Mouse (Mus musculus): ENCODE measurements around the gene 0610040J01Rik. TPM values are rescaled to one million over a fixed set of nuclear protein-coding genes. Genes with fewer than 3 reads are reported as not detected.

0610040J01Rik gene
- polyA plus RNA-seq, 1 experiment from 2014 or later, result 1.0 TPM

- Histone ChIP-seq H3K27me3 (ENCODE audit: control insufficient read depth, insufficient read depth, low read length) (no peaks in the 10 kb centered on the region), H3K9ac (ENCODE audit: low read depth, low read length) (no peak overlapping the region), H3K4me3 (ENCODE audit: low read depth, low read length) (no peak overlapping the region), H3K36me3 (ENCODE audit: control insufficient read depth, insufficient read depth, low read length) (no peaks in the 10 kb centered on the region), H3K9me3 (replicated peaks; ENCODE audit: control insufficient read depth, low read length) (no peaks in the 10 kb centered on the region), H3K4me1 (ENCODE audit: control insufficient read depth, insufficient read depth, low read length) (no peaks in the 10 kb centered on the region), H3K27ac (ENCODE audit: low read depth, low read length) (no peak overlapping the region), H3K4me2 (no peak overlapping the region)
- WGBS (ENCODE audit: insufficient replicate concordance), result 84% methylated on average over 3 of the region's 3 CpGs
- no peak for ATAC-seq (replicated peaks; ENCODE audit: insufficient number of reproducible peaks, low FRiP score, low TSS enrichment)
These were observed 85.6 kb downstream of the 0610040J01Rik start for GRCm38 (mm10) chr5:63897820-63898110.

- 75% methylated on average over 3 of the region's 3 CpGs for WGBS (ENCODE audit: insufficient replicate concordance)
- Histone ChIP-seq H3K36me3 (ENCODE audit: control insufficient read depth, insufficient read depth, low read length) (no peaks in the 10 kb centered on the region), H3K27me3 (ENCODE audit: control insufficient read depth, insufficient read depth, low read length) (peaks cover 9% of the 10 kb centered on the region), H3K4me2 (no peak overlapping the region), H3K9ac (ENCODE audit: low read depth, low read length) (no peak overlapping the region), H3K4me1 (ENCODE audit: control insufficient read depth, insufficient read depth, low read length) (no peaks in the 10 kb centered on the region), H3K9me3 (replicated peaks; ENCODE audit: control insufficient read depth, low read length) (no peaks in the 10 kb centered on the region), H3K4me3 (ENCODE audit: low read depth, low read length) (no peak overlapping the region), H3K27ac (ENCODE audit: low read depth, low read length) (no peak overlapping the region)
- no peak for ATAC-seq (replicated peaks; ENCODE audit: insufficient number of reproducible peaks, low FRiP score, low TSS enrichment)
These were observed 91.2 kb downstream of the 0610040J01Rik start for GRCm38 (mm10) chr5:63903329-63903728.

DNA sequence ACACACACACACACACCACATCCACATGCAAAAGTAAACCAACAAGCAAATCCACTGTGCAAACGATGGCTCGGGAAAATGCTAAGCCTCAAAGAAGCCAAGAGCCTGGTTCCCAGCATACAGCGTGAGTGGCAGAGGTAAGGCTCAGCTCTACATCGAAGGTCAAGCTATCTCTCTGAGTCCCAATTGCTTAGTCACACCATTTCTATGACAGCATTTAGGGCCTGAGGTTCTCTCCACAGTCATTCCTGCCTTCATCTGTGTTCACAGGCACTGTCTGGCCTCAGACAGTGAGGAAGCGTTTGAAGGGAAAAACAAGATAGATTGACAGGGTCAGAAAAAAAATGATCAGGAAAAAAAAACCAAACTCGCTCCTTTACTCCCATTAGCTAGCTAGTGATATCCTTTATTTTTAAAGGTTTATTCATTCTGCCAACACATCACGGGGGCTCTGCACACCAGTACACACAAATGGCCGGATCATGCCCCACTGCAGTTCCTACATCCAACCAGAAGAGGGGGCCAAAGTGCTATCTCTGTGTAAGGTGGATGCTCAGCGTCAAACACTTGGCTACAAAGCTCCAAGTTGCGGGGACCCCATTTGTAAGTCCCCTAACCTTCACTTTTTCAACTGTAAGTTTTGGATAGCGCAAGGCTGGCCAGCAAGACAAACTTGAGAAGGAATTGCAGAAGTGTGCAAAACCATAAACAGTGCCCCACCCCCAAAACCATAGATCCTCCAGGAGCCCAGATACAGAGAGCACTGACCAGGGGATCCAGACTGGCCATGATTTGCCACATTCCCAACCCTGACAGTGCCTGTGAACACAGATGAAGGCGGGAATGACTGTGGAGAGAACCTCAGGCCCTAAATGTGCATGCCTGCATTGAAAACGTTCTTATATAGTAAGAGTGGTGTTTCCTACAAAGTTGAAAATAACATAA lies 94.3 kb downstream of the 0610040J01Rik start:
- Histone ChIP-seq H3K9ac (ENCODE audit: low read depth, low read length) (no peak overlapping the region), H3K4me1 (ENCODE audit: control insufficient read depth, insufficient read depth, low read length) (no peaks in the 10 kb centered on the region), H3K36me3 (ENCODE audit: control insufficient read depth, insufficient read depth, low read length) (no peaks in the 10 kb centered on the region), H3K27ac (ENCODE audit: low read depth, low read length) (no peak overlapping the region), H3K27me3 (ENCODE audit: control insufficient read depth, insufficient read depth, low read length) (peaks cover 12% of the 10 kb centered on the region), H3K4me3 (ENCODE audit: low read depth, low read length) (no peak overlapping the region), H3K9me3 (replicated peaks; ENCODE audit: control insufficient read depth, low read length) (no peaks in the 10 kb centered on the region), H3K4me2 (no peak overlapping the region)
- 42% methylated on average over 13 of the region's 13 CpGs for WGBS (ENCODE audit: insufficient replicate concordance)
- ATAC-seq (replicated peaks; ENCODE audit: insufficient number of reproducible peaks, low FRiP score, low TSS enrichment), result 0 out of 2 replicates have a peak, but pooled peaks have one; percentile 31

GRCm38 (mm10) chr5:63907513-63907912 lies 95.3 kb downstream of the 0610040J01Rik start:
- Histone ChIP-seq H3K27me3 (ENCODE audit: control insufficient read depth, insufficient read depth, low read length) (peaks cover 12% of the 10 kb centered on the region), H3K9ac (ENCODE audit: low read depth, low read length) (no peak overlapping the region), H3K4me3 (ENCODE audit: low read depth, low read length) (no peak overlapping the region), H3K9me3 (replicated peaks; ENCODE audit: control insufficient read depth, low read length) (no peaks in the 10 kb centered on the region), H3K4me2 (no peak overlapping the region), H3K4me1 (ENCODE audit: control insufficient read depth, insufficient read depth, low read length) (no peaks in the 10 kb centered on the region), H3K27ac (ENCODE audit: low read depth, low read length) (no peak overlapping the region; the same call in 1 of the 2 replicates), H3K36me3 (ENCODE audit: control insufficient read depth, insufficient read depth, low read length) (no peaks in the 10 kb centered on the region)
- ATAC-seq (replicated peaks; ENCODE audit: insufficient number of reproducible peaks, low FRiP score, low TSS enrichment), result no peak
- WGBS (ENCODE audit: insufficient replicate concordance), result 62% methylated on average over 4 of the region's 4 CpGs

DNA sequence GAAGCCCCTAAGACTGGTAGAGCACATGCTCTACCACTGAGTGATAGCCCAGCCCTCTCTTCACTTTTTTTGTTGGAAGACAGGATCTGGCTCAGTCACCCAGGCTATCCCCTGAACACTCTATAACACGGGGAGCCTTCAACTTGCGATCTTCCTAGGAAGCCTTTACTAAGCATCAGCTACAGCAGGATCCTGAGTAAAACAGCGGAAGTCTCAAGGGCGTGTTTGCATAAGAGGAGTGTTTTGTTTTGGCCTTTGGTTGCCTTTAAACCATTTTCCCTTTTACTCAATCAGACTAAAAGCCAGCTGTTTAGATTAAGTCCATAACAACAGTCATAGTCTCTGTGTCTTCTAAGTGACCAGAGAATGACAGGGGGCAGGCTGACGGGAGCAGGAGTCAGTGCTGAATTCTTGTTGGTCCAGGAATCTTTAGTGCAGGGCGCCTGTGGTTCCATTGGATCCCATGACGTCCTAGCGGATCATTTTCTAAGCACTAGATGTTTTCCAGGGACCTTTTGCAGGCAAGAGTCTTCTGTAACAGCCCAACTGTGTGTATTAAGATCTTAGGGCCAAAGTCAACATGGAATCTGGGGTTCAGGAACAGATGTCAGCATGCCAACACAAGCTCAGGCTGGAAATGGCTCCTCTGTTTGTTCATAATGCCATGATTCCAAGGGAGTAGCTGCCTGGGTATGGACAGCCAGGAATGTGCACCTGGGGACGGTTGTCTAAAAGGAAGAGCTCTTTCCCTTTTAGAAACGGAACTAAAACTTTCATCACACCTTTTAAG lies 98.2 kb downstream of the 0610040J01Rik start:
- ATAC-seq (replicated peaks; ENCODE audit: insufficient number of reproducible peaks, low FRiP score, low TSS enrichment), result no peak
- H3K4me3 ChIP-seq (ENCODE audit: low read depth, low read length), result no peak overlapping the region
- no peaks in the 10 kb centered on the region for H3K4me1 ChIP-seq (ENCODE audit: control insufficient read depth, insufficient read depth, low read length)
- H3K9ac ChIP-seq (ENCODE audit: low read depth, low read length), result no peak overlapping the region
- no peaks in the 10 kb centered on the region for H3K9me3 ChIP-seq (replicated peaks; ENCODE audit: control insufficient read depth, low read length)
- H3K27me3 ChIP-seq (ENCODE audit: control insufficient read depth, insufficient read depth, low read length), result peaks cover 12% of the 10 kb centered on the region
- no peaks in the 10 kb centered on the region for H3K36me3 ChIP-seq (ENCODE audit: control insufficient read depth, insufficient read depth, low read length)
- WGBS (ENCODE audit: insufficient replicate concordance), result 76% methylated on average over 10 of the region's 10 CpGs
- no peak overlapping the region for H3K27ac ChIP-seq (ENCODE audit: low read depth, low read length)
- no peak overlapping the region for H3K4me2 ChIP-seq

GRCm38 (mm10) chr5:63914896-63915295 lies 102.7 kb downstream of the 0610040J01Rik start:
- H3K27ac ChIP-seq (ENCODE audit: low read depth, low read length), result no peak overlapping the region
- no peak overlapping the region for H3K4me2 ChIP-seq
- no peaks in the 10 kb centered on the region for H3K9me3 ChIP-seq (replicated peaks; ENCODE audit: control insufficient read depth, low read length)
- H3K4me3 ChIP-seq (ENCODE audit: low read depth, low read length), result no peak overlapping the region
- ATAC-seq (replicated peaks; ENCODE audit: insufficient number of reproducible peaks, low FRiP score, low TSS enrichment), result no peak
- H3K9ac ChIP-seq (ENCODE audit: low read depth, low read length), result no peak overlapping the region
- WGBS (ENCODE audit: insufficient replicate concordance), result 46% methylated on average over 1 of the region's 1 CpGs
- no peaks in the 10 kb centered on the region for H3K4me1 ChIP-seq (ENCODE audit: control insufficient read depth, insufficient read depth, low read length)
- H3K27me3 ChIP-seq (ENCODE audit: control insufficient read depth, insufficient read depth, low read length), result 0 out of 2 replicates have a peak, but pooled peaks cover 2% of the 10 kb centered on the region
- no peaks in the 10 kb centered on the region for H3K36me3 ChIP-seq (ENCODE audit: control insufficient read depth, insufficient read depth, low read length)

DNA sequence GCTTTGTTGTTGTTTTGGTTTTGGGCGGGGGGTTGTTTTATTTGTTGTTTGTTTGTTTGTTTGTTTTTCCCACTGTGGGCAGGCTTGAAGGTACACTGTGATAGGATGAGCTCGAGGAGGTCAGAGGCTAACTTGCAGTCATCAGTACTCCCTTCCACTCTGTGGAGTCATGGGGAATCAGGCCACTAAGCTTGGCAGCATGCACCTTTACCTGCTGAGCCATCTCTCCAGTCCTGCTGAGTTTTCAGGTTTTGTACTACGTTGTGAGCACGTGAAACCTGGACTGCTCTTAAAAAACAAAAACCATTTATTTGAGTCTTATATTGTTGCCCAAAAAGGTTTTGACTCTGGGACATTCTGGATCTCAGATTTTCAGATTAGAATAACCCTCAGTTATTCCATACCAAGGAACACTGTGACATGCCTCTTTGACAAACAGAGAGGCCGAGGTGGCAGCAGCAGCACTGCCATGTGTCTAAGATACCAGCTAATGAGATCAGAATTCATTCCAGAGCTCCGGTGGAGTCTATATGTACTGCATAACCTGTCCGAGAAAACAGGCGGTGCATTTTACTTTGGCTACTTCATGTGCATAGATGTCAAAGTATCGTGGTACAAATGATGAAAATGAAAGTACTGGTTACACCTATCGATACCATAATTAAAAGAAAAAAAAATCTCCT lies 104.4 kb downstream of the 0610040J01Rik start:
- Histone ChIP-seq H3K27me3 (ENCODE audit: control insufficient read depth, insufficient read depth, low read length) (no peaks in the 10 kb centered on the region), H3K9ac (ENCODE audit: low read depth, low read length) (no peak overlapping the region), H3K4me1 (ENCODE audit: control insufficient read depth, insufficient read depth, low read length) (no peaks in the 10 kb centered on the region), H3K4me2 (no peak overlapping the region), H3K36me3 (ENCODE audit: control insufficient read depth, insufficient read depth, low read length) (no peaks in the 10 kb centered on the region), H3K9me3 (replicated peaks; ENCODE audit: control insufficient read depth, low read length) (no peaks in the 10 kb centered on the region), H3K4me3 (ENCODE audit: low read depth, low read length) (no peak overlapping the region), H3K27ac (ENCODE audit: low read depth, low read length) (no peak overlapping the region)
- WGBS (ENCODE audit: insufficient replicate concordance), result 81% methylated on average over 10 of the region's 10 CpGs
- no peak for ATAC-seq (replicated peaks; ENCODE audit: insufficient number of reproducible peaks, low FRiP score, low TSS enrichment)

DNA sequence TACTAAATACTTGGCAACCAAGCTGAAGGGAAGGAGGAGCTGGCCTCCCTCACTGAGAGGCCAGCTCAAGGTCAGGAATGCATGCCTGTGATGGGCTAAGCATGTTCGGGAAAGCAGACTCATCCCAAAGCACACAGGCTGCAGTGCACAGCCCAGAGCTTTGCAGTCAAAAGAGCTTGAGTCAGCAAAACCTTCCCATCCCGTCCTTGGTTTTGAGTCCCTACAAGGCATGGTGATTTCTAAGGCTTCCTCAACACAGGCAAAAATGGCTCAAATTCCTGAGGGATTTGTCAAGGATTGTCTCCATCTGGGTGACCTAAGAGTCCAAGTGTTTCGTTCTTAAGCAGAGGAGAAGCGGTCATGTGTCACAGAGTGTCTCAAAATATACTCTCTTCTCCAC lies 106.0 kb downstream of the 0610040J01Rik start:
- 71% methylated on average over 4 of the region's 4 CpGs for WGBS (ENCODE audit: insufficient replicate concordance)
- H3K36me3 ChIP-seq (ENCODE audit: control insufficient read depth, insufficient read depth, low read length), result no peaks in the 10 kb centered on the region
- H3K27ac ChIP-seq (ENCODE audit: low read depth, low read length), result no peak overlapping the region
- H3K4me1 ChIP-seq (ENCODE audit: control insufficient read depth, insufficient read depth, low read length), result no peaks in the 10 kb centered on the region
- H3K4me2 ChIP-seq, result no peak overlapping the region
- H3K9ac ChIP-seq (ENCODE audit: low read depth, low read length), result no peak overlapping the region
- no peak overlapping the region for H3K4me3 ChIP-seq (ENCODE audit: low read depth, low read length)
- no peaks in the 10 kb centered on the region for H3K27me3 ChIP-seq (ENCODE audit: control insufficient read depth, insufficient read depth, low read length)
- H3K9me3 ChIP-seq (replicated peaks; ENCODE audit: control insufficient read depth, low read length), result no peaks in the 10 kb centered on the region
- no peak for ATAC-seq (replicated peaks; ENCODE audit: insufficient number of reproducible peaks, low FRiP score, low TSS enrichment)
